Mouse (Mus musculus): ENCODE data around the gene Dupd1. TPM values are rescaled to one million over a fixed set of nuclear protein-coding genes. Genes with fewer than 3 reads are reported as not detected.

Dupd1 gene
- polyA plus RNA-seq, 1 experiment from 2014 or later, result not detected

GRCm38 (mm10) chr14:21744169-21744568 is 29.8 kb upstream of the Dupd1 start:
- H3K36me3 ChIP-seq (replicated peaks), result no peaks in the 10 kb centered on the region
- DNase-seq (ENCODE audit: extremely low spot score, low spot score), result no peak
- H3K4me3 ChIP-seq, result no peak overlapping the region
- no peak overlapping the region for H3K27ac ChIP-seq
- WGBS, result 90% methylated on average over 1 of the region's 1 CpGs
- no peaks in the 10 kb centered on the region for H3K9me3 ChIP-seq
- peaks cover 9% of the 10 kb centered on the region; the same call in 1 of the 2 replicates for H3K27me3 ChIP-seq (ENCODE audit: poor library complexity, severe bottlenecking)
- peaks cover 7% of the 10 kb centered on the region; the same call in 1 of the 2 replicates for H3K4me1 ChIP-seq

- no peak for DNase-seq (ENCODE audit: extremely low spot score, low spot score)
- H3K27me3 ChIP-seq (ENCODE audit: poor library complexity, severe bottlenecking), result peaks cover 9% of the 10 kb centered on the region; the same call in 1 of the 2 replicates
- H3K9me3 ChIP-seq, result no peaks in the 10 kb centered on the region
- 90% methylated on average over 4 of the region's 4 CpGs for WGBS
- H3K4me3 ChIP-seq, result no peak overlapping the region
- H3K27ac ChIP-seq, result no peak overlapping the region
- H3K36me3 ChIP-seq (replicated peaks), result no peaks in the 10 kb centered on the region
- H3K4me1 ChIP-seq, result peaks cover 4% of the 10 kb centered on the region; the same call in 1 of the 2 replicates
Observed at GRCm38 (mm10) chr14:21742441-21742840, 28.1 kb upstream of the Dupd1 start.

GRCm38 (mm10) chr14:21741786-21742185 is 27.4 kb upstream of the Dupd1 start:
- peak; percentile 85 for DNase-seq (ENCODE audit: extremely low spot score, low spot score)
- Histone ChIP-seq H3K4me1 (peaks cover 4% of the 10 kb centered on the region; the same call in 1 of the 2 replicates), H3K36me3 (replicated peaks) (no peaks in the 10 kb centered on the region), H3K27me3 (ENCODE audit: poor library complexity, severe bottlenecking) (peaks cover 9% of the 10 kb centered on the region; the same call in 1 of the 2 replicates), H3K4me3 (no peak overlapping the region), H3K27ac (peak overlapping the region; percentile 56), H3K9me3 (no peaks in the 10 kb centered on the region)
- WGBS, result 12% methylated on average over 4 of the region's 4 CpGs

GRCm38 (mm10) chr14:21741314-21741713 is 26.9 kb upstream of the Dupd1 start:
- Histone ChIP-seq H3K4me1 (peaks cover 4% of the 10 kb centered on the region; the same call in 1 of the 2 replicates), H3K9me3 (no peaks in the 10 kb centered on the region), H3K27me3 (ENCODE audit: poor library complexity, severe bottlenecking) (peaks cover 9% of the 10 kb centered on the region; the same call in 1 of the 2 replicates), H3K27ac (peak overlapping the region; percentile 56), H3K4me3 (no peak overlapping the region), H3K36me3 (replicated peaks) (no peaks in the 10 kb centered on the region)
- DNase-seq (ENCODE audit: extremely low spot score, low spot score), result no peak
- WGBS, result 96% methylated on average over 3 of the region's 3 CpGs

GRCm38 (mm10) chr14:21740345-21740744 is 26.0 kb upstream of the Dupd1 start:
- DNase-seq (ENCODE audit: extremely low spot score, low spot score), result no peak
- H3K36me3 ChIP-seq (replicated peaks), result no peaks in the 10 kb centered on the region
- H3K4me1 ChIP-seq, result peaks cover 4% of the 10 kb centered on the region; the same call in 1 of the 2 replicates
- 97% methylated on average over 7 of the region's 7 CpGs for WGBS
- no peaks in the 10 kb centered on the region for H3K9me3 ChIP-seq
- peaks cover 9% of the 10 kb centered on the region; the same call in 1 of the 2 replicates for H3K27me3 ChIP-seq (ENCODE audit: poor library complexity, severe bottlenecking)
- no peak overlapping the region for H3K4me3 ChIP-seq
- H3K27ac ChIP-seq, result 0 out of 2 replicates have a peak overlapping the region, but pooled peaks have one; percentile 1

GRCm38 (mm10) chr14:21733131-21733905 is 18.9 kb upstream of the Dupd1 start:
- Histone ChIP-seq H3K27ac (no peak overlapping the region), H3K9me3 (peaks cover 5% of the 10 kb centered on the region), H3K36me3 (replicated peaks) (no peaks in the 10 kb centered on the region), H3K4me1 (no peaks in the 10 kb centered on the region), H3K27me3 (ENCODE audit: poor library complexity, severe bottlenecking) (no peaks in the 10 kb centered on the region), H3K4me3 (no peak overlapping the region)
- WGBS, result 93% methylated on average over 15 of the region's 15 CpGs
- no peak for DNase-seq (ENCODE audit: extremely low spot score, low spot score)

- 88% methylated on average over 4 of the region's 4 CpGs for WGBS
- H3K27me3 ChIP-seq (ENCODE audit: poor library complexity, severe bottlenecking), result peaks cover 8% of the 10 kb centered on the region
- no peak overlapping the region for H3K4me3 ChIP-seq
- no peaks in the 10 kb centered on the region for H3K4me1 ChIP-seq
- peaks cover 5% of the 10 kb centered on the region for H3K9me3 ChIP-seq
- H3K27ac ChIP-seq, result no peak overlapping the region
- H3K36me3 ChIP-seq (replicated peaks), result no peaks in the 10 kb centered on the region
- DNase-seq (ENCODE audit: extremely low spot score, low spot score), result no peak
Observed at GRCm38 (mm10) chr14:21729936-21730335, 15.6 kb upstream of the Dupd1 start.

- Histone ChIP-seq H3K27me3 (ENCODE audit: poor library complexity, severe bottlenecking) (peaks cover 16% of the 10 kb centered on the region), H3K4me3 (no peak overlapping the region), H3K27ac (no peak overlapping the region), H3K9me3 (peaks cover 5% of the 10 kb centered on the region), H3K4me1 (no peaks in the 10 kb centered on the region), H3K36me3 (replicated peaks) (no peaks in the 10 kb centered on the region)
- WGBS, result 80% methylated on average over 6 of the region's 6 CpGs
- no peak for DNase-seq (ENCODE audit: extremely low spot score, low spot score)
Observed at GRCm38 (mm10) chr14:21729031-21729732, 14.8 kb upstream of the Dupd1 start.

- H3K36me3 ChIP-seq (replicated peaks), result no peaks in the 10 kb centered on the region
- no peak for DNase-seq (ENCODE audit: extremely low spot score, low spot score)
- peaks cover 38% of the 10 kb centered on the region for H3K27me3 ChIP-seq (ENCODE audit: poor library complexity, severe bottlenecking)
- no peak overlapping the region for H3K4me3 ChIP-seq
- 43% methylated on average over 8 of the region's 8 CpGs for WGBS
- H3K9me3 ChIP-seq, result peaks cover 8% of the 10 kb centered on the region
- peaks cover 26% of the 10 kb centered on the region for H3K4me1 ChIP-seq
- H3K27ac ChIP-seq, result no peak overlapping the region
Observed at GRCm38 (mm10) chr14:21722021-21722698, 7.8 kb upstream of the Dupd1 start.

GRCm38 (mm10) chr14:21720430-21721205 is 6.2 kb upstream of the Dupd1 start:
- H3K4me3 ChIP-seq, result no peak overlapping the region
- no peak overlapping the region for H3K27ac ChIP-seq
- no peak for DNase-seq (ENCODE audit: extremely low spot score, low spot score)
- H3K27me3 ChIP-seq (ENCODE audit: poor library complexity, severe bottlenecking), result peaks cover 37% of the 10 kb centered on the region
- peaks cover 36% of the 10 kb centered on the region for H3K4me1 ChIP-seq
- WGBS, result 78% methylated on average over 4 of the region's 4 CpGs
- H3K9me3 ChIP-seq, result peaks cover 8% of the 10 kb centered on the region
- no peaks in the 10 kb centered on the region for H3K36me3 ChIP-seq (replicated peaks)

GRCm38 (mm10) chr14:21719646-21720383 is 5.4 kb upstream of the Dupd1 start:
- peaks cover 29% of the 10 kb centered on the region for H3K27me3 ChIP-seq (ENCODE audit: poor library complexity, severe bottlenecking)
- H3K27ac ChIP-seq, result 0 out of 2 replicates have a peak overlapping the region, but pooled peaks have one; percentile 40
- H3K4me1 ChIP-seq, result peaks cover 36% of the 10 kb centered on the region
- DNase-seq (ENCODE audit: extremely low spot score, low spot score), result no peak
- H3K9me3 ChIP-seq, result peaks cover 8% of the 10 kb centered on the region
- 69% methylated on average over 17 of the region's 17 CpGs for WGBS
- H3K36me3 ChIP-seq (replicated peaks), result no peaks in the 10 kb centered on the region
- H3K4me3 ChIP-seq, result no peak overlapping the region
